ENCODE assay signal across 28 mouse cellular contexts in the genomic region with DNA sequence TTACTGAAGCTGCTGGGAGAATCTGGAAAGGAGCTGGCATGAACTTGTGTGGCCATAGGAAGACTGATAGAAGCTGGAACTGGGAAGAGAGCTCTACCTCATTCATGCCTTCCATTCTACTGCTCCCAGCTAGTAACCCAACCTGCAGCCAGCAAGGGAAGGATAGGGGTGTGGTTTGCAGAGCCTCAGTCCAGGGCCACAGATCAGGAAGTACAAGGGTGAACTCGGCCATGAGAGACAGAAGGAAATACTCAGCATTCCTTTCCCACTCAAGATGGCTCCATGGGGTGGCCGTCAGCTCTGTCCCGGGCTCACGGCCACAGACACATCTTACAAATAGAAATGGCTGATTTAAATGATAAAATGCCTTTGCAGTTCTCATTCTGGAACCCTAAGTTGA. TPM values are rescaled to one million over a fixed set of nuclear protein-coding genes. Genes with fewer than 3 reads are reported as not detected.
DNase-seq lines count a peak whose midpoint lies in the region; ATAC-seq and TF ChIP-seq lines count a peak whose summit lies in the region.
"Had no signal": no experiment of that assay in that cellular context is flagged by ENCODE, and none has a peak within 500 bp of the region (broad histone marks: within the 10 kb centered on the region; RNA-seq: fewer than 3 reads in every experiment).

No protein-coding gene starts in this region.

- H3K9me3 ChIP-seq in forebrain, embryonic 10.5 days = no peaks in the 10 kb centered on the region
- no peaks in the 10 kb centered on the region for H3K9me3 ChIP-seq in forebrain, embryonic 16.5 days (ENCODE audit: control insufficient read depth, low read length)
- H3K9me3 ChIP-seq in midbrain, embryonic 11.5 days (ENCODE audit: control insufficient read depth, low read length) = no peaks in the 10 kb centered on the region
- H3K9me3 ChIP-seq: embryonic facial prominence, embryonic 10.5 days; forebrain, embryonic 12.5 days; G1E; hindbrain, embryonic 12.5 days; limb, embryonic 10.5 days; neural tube, embryonic 15.5 days; stomach, embryonic 15.5 days had no signal

- no peak for TF ChIP-seq CTCF in kidney, adult 2 months (conservative IDR thresholded peaks at IDR 0.05; ENCODE audit: insufficient read depth, insufficient read length, low read depth, low read length)

- no peak for DNase-seq in forebrain, embryonic 10.5 days (ENCODE audit: extremely low spot score, low spot score)
- peak; percentile 71 for DNase-seq in R1 (ENCODE audit: low read depth, low spot score)
- peak; percentile 64 for DNase-seq in kidney, adult 2 months
- DNase-seq in kidney, postnatal 25 days = peak; percentile 24 to 54
- no peak for DNase-seq in gastrocnemius, postnatal 4 days (ENCODE audit: low spot score in 2 of 2)
- no peak for DNase-seq in midbrain, embryonic 11.5 days (ENCODE audit: low spot score, missing footprints)
- DNase-seq in ovary, adult 18-20 months (ENCODE audit: low spot score) = no peak
- DNase-seq: adrenal gland, postnatal 36 days; cerebellum, adult 11-12 months; cerebellum, postnatal 25 days; gastrocnemius, postnatal 25 days; heart, postnatal 14 days; midbrain, embryonic 14.5 days; right cerebral cortex, postnatal 25 days; thymus, adult 2 months had no signal

- H3K9ac ChIP-seq in forebrain, embryonic 16.5 days (replicated peaks; ENCODE audit: low read depth, low read length) = no peak overlapping the region
- no peak overlapping the region for H3K9ac ChIP-seq in midbrain, embryonic 11.5 days (ENCODE audit: low read length)
- H3K9ac ChIP-seq: forebrain, embryonic 12.5 days; hindbrain, embryonic 12.5 days; neural tube, embryonic 15.5 days; stomach, embryonic 15.5 days had no signal

- no peak overlapping the region for H3K4me3 ChIP-seq in forebrain, embryonic 10.5 days
- no peak overlapping the region for H3K4me3 ChIP-seq in forebrain, embryonic 16.5 days (replicated peaks; ENCODE audit: low read length)
- H3K4me3 ChIP-seq in kidney, adult 2 months (ENCODE audit: insufficient read depth, low read depth, low read length) = no peak overlapping the region
- H3K4me3 ChIP-seq in midbrain, embryonic 11.5 days (ENCODE audit: low read depth, low read length) = no peak overlapping the region
- H3K4me3 ChIP-seq: embryonic facial prominence, embryonic 10.5 days; forebrain, embryonic 12.5 days; hindbrain, embryonic 12.5 days; layer of hippocampus, adult 2 months; limb, embryonic 10.5 days; myocyte; neural tube, embryonic 15.5 days; stomach, embryonic 15.5 days had no signal

- H3K36me3 ChIP-seq in forebrain, embryonic 10.5 days (replicated peaks) = peaks cover 43% of the 10 kb centered on the region
- peaks cover 2% of the 10 kb centered on the region; the same call in 1 of the 2 replicates for H3K36me3 ChIP-seq in forebrain, embryonic 16.5 days (ENCODE audit: control insufficient read depth, insufficient read depth)
- H3K36me3 ChIP-seq in kidney, adult 2 months (ENCODE audit: control insufficient read depth, insufficient read depth, low read length) = no peaks in the 10 kb centered on the region
- no peaks in the 10 kb centered on the region; the same call in 1 of the 2 replicates for H3K36me3 ChIP-seq in midbrain, embryonic 11.5 days (ENCODE audit: control insufficient read depth, insufficient read depth, low read length)

- H3K4me1 ChIP-seq in forebrain, embryonic 10.5 days = peaks cover 9% of the 10 kb centered on the region; the same call in 1 of the 2 replicates
- H3K4me1 ChIP-seq in forebrain, embryonic 16.5 days (replicated peaks; ENCODE audit: control insufficient read depth, insufficient read depth, low read length) = no peaks in the 10 kb centered on the region
- H3K4me1 ChIP-seq in kidney, adult 2 months (ENCODE audit: control insufficient read depth, insufficient read depth, low read length) = no peaks in the 10 kb centered on the region
- no peaks in the 10 kb centered on the region for H3K4me1 ChIP-seq in midbrain, embryonic 11.5 days (ENCODE audit: control insufficient read depth, insufficient read depth, low read length)
- H3K4me1 ChIP-seq: forebrain, embryonic 12.5 days; hindbrain, embryonic 12.5 days; stomach, embryonic 15.5 days had no signal

- WGBS in forebrain, embryonic 10.5 days = 73% methylated on average over 4 of the region's 4 CpGs
- 72% methylated on average over 4 of the region's 4 CpGs for WGBS in forebrain, embryonic 16.5 days
- WGBS in kidney, adult 2 months = 42% methylated on average over 4 of the region's 4 CpGs
- WGBS in midbrain, embryonic 11.5 days = 72% methylated on average over 4 of the region's 4 CpGs

- H3K4me2 ChIP-seq in forebrain, embryonic 16.5 days (ENCODE audit: low read length) = no peak overlapping the region
- H3K4me2 ChIP-seq in midbrain, embryonic 11.5 days = no peak overlapping the region
- H3K4me2 ChIP-seq: forebrain, embryonic 12.5 days; hindbrain, embryonic 12.5 days; neural tube, embryonic 15.5 days; stomach, embryonic 15.5 days had no signal

- no peak for TF ChIP-seq POLR2A in kidney, adult 2 months (IDR thresholded peaks at IDR 0.05; ENCODE audit: low read depth, low read length)

- no peak for ATAC-seq in forebrain, embryonic 16.5 days
- ATAC-seq in midbrain, embryonic 11.5 days (ENCODE audit: low FRiP score) = no peak
- ATAC-seq: CD4-positive, CD25-positive, alpha-beta regulatory T cell, adult 4 months; inflammation-experienced regulatory T-cells, adult 6 months had no signal

- 0 out of 2 replicates have a peak overlapping the region, but pooled peaks have one; percentile 8 for H3K27ac ChIP-seq in forebrain, embryonic 10.5 days
- H3K27ac ChIP-seq in forebrain, embryonic 16.5 days (ENCODE audit: low read length) = no peak overlapping the region
- H3K27ac ChIP-seq in kidney, adult 2 months (ENCODE audit: insufficient read depth, low read depth, low read length) = no peak overlapping the region
- no peak overlapping the region for H3K27ac ChIP-seq in midbrain, embryonic 11.5 days (ENCODE audit: low read depth, low read length)
- H3K27ac ChIP-seq: embryonic facial prominence, embryonic 10.5 days; forebrain, embryonic 12.5 days; hindbrain, embryonic 12.5 days; layer of hippocampus, adult 2 months; limb, embryonic 10.5 days; macrophage; neural tube, embryonic 15.5 days; stomach, embryonic 15.5 days had no signal

- no peaks in the 10 kb centered on the region for H3K27me3 ChIP-seq in forebrain, embryonic 10.5 days (ENCODE audit: poor library complexity, severe bottlenecking)
- no peaks in the 10 kb centered on the region for H3K27me3 ChIP-seq in forebrain, embryonic 16.5 days (replicated peaks; ENCODE audit: control insufficient read depth, insufficient read depth, low read length)
- H3K27me3 ChIP-seq in kidney, adult 2 months (replicated peaks; ENCODE audit: control insufficient read depth, insufficient read depth, low read length) = no peaks in the 10 kb centered on the region
- H3K27me3 ChIP-seq in midbrain, embryonic 11.5 days (ENCODE audit: control insufficient read depth, insufficient read depth, low read length) = no peaks in the 10 kb centered on the region
- H3K27me3 ChIP-seq: forebrain, embryonic 12.5 days; hindbrain, embryonic 12.5 days; neural tube, embryonic 15.5 days; stomach, embryonic 15.5 days had no signal

RNA-seq across cellular contexts. Expression of a gene that starts 20.3 kb away (rescaled TPM):
- polyA plus RNA-seq in forebrain, embryonic 10.5 days (2016; fragmentation: Nextera tagmentation; extraction: Ambion mirVana) = 63.0 and 67.6 TPM in 2 replicates
- polyA plus RNA-seq in forebrain, embryonic 16.5 days (2015; fragmentation: Nextera tagmentation; extraction: Ambion mirVana) = 28.0 and 28.6 TPM in 2 replicates
- 14.7 and 15.5 TPM in 2 replicates for polyA plus RNA-seq in kidney, adult 2 months (2012; rRNA removed)
- total RNA-seq in gastrocnemius, postnatal 4 days (2021) = 10 to 100 TPM; 53.1 to 57.7 TPM
- 83.8 and 85.1 TPM in 2 replicates for polyA plus RNA-seq in midbrain, embryonic 11.5 days (2014; fragmentation: Nextera tagmentation; extraction: Ambion mirVana)

RNA-seq across cellular contexts. Expression of a gene that starts 30.4 kb away (rescaled TPM):
- polyA plus RNA-seq in forebrain, embryonic 10.5 days (2016; fragmentation: Nextera tagmentation; extraction: Ambion mirVana) = 12.9 and 14.6 TPM in 2 replicates
- 0.56 and 0.72 TPM in 2 replicates for polyA plus RNA-seq in forebrain, embryonic 16.5 days (2015; fragmentation: Nextera tagmentation; extraction: Ambion mirVana)
- 0.59 and 0.94 TPM in 2 replicates for polyA plus RNA-seq in kidney, adult 2 months (2012; rRNA removed)
- total RNA-seq in gastrocnemius, postnatal 4 days (2021) = under 1 TPM; 0.39 to 0.98 TPM
- 11.3 and 15.4 TPM in 2 replicates for polyA plus RNA-seq in midbrain, embryonic 11.5 days (2014; fragmentation: Nextera tagmentation; extraction: Ambion mirVana)
- polyA plus RNA-seq: G1E had no signal

Comparison
In these comparisons a context has a peak if more than half of its experiments do, and no peak if none do; other contexts are left out.
1. DNase-seq: peak in R1 (single experiment), kidney, adult 2 months (single experiment) and kidney, postnatal 25 days (2 of 2); none in forebrain, embryonic 10.5 days (single experiment), gastrocnemius, postnatal 4 days (0 of 2), midbrain, embryonic 11.5 days (single experiment) and ovary, adult 18-20 months (single experiment).